Mouse (Mus musculus): Measurements from ENCODE around the gene Cnr2. TPM values are rescaled to one million over a fixed set of nuclear protein-coding genes. Genes with fewer than 3 reads are reported as not detected.
"Not testable (repeated sequence)": the region's sequence is repeated elsewhere in the genome, so short reads cannot be mapped to it uniquely, and the experiment has no call there.

The Cnr2 gene
- polyA plus RNA-seq, 1 experiment = 1.5 TPM

DNA sequence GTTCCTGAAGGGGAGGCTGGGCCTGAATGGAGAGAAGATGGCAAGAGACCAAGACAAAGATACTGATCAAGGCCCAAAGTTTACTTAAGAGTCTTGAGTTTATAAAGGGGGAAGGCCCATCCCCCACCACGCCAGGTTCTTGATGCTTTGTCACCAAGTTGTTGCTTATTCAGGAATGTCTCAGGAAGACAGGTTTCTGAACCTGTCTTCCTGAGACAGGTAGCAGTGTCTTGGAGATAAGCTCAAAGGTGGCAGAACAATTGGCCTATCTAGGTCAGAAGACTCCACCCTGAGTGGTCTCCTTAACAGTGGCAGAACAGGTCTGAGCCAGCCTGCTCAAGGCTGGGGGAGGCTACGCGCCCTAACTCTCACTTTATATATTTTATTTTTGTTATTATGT is 31.7 kb downstream of the Cnr2 start:
- DNase-seq (ENCODE audit: low read depth, low spot score) = no peak
- 90% methylated on average over 3 of the region's 3 CpGs for WGBS

DNA sequence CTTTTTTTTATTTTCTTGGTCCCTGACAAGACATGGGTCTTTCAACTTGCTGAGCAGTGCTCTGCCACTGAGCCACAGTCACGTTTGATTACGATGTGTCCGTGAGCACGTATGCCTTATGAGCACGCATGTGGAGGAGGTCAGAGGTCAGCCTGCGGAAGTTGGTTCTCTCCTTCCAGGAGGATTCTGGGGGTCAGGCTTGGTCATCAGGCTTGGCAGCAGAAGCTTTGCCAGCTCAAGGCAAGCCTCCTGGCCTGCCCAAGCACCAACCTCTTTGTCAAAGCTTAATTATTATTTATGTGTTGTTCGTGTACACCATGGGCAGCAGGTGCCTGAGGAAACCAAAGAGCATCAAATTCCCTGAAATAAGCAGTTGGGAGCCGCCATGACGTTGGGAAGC is 33.2 kb downstream of the Cnr2 start:
- WGBS = 90% methylated on average over 9 of the region's 9 CpGs
- no peak for DNase-seq (ENCODE audit: low read depth, low spot score)

DNA sequence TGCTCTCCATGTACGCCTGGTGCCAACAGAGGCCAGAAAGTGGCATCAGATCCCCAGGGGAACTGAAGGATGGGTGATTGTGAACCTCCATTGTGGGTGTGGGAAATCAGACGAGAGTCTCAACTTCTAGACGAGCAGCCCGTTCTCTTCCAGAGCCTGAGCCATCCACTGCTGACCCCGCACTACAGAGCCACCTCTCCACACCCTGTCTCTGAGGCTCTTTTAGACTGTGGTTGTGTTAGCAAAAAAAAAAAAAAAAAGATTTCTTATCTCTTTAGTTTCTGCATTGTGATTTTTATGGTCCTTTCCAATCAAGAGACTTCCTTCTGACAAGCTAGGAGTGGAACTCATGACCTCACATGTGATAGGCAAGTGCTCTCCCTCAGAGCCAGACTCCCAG is 34.2 kb downstream of the Cnr2 start:
- DNase-seq (ENCODE audit: low read depth, low spot score) = no peak
- 56% methylated on average over 5 of the region's 5 CpGs for WGBS

DNA sequence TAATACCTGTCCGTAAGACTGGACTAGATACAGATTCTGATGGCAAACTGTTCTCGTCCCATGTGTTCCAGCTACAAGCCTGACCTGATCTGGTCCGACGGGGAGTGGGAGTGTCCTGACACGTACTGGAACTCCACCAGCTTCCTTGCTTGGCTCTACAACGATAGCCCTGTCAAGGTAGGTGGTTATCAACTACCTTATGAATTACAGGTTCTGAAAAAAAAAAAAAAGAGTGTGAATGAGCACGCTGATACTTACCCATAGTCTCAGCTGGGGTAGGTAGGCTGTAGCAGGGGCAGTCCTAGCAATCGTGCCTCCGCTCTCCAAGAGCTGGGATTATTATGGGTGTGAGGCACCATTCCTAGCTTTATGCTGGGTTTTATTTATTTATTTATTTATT is 34.6 kb downstream of the Cnr2 start:
- DNase-seq (ENCODE audit: low read depth, low spot score) = no peak
- WGBS = 65% methylated on average over 9 of the region's 9 CpGs

DNA sequence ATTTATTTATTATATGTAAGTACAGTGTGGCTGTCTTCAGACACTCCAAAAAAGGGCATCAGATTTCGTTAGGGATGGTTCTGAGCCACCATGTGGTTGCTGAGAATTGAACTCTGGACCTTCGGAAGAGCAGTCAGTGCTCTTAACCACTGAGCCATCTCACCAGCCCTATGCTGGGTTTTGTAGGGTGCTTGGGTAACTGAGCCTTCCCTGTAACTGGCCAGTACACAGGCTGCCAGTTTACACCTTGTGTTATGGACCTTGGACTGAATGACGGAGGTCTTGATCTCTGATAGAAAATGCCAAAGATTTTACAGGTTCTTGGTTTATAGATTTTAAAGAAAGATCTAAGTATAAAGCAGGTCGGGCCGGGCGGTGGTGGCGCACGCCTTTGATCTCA is 35.0 kb downstream of the Cnr2 start:
- DNase-seq (ENCODE audit: low read depth, low spot score) = no peak
- 76% methylated on average over 8 of the region's 8 CpGs for WGBS

DNA sequence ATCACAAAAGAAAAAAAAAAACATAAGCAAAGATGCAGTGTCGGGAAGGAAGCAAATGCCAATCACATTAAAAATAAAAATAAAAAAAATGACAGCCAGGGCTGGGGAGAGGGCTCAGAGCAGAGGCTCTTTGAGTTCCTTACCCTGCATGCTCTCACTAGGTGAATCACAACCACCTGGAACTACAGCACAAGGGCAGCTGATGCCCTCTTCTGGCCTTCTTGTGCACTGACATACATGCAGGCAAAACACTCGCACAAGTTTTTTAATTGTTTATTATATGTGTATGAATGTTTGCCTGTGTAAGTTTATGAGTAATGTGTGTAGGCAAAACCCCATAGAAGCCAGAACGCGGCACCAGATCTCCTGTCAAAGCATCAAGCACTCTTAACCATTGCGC is 36.6 kb downstream of the Cnr2 start:
- DNase-seq (ENCODE audit: low read depth, low spot score) = no peak
- 63% methylated on average over 5 of the region's 5 CpGs for WGBS

DNA sequence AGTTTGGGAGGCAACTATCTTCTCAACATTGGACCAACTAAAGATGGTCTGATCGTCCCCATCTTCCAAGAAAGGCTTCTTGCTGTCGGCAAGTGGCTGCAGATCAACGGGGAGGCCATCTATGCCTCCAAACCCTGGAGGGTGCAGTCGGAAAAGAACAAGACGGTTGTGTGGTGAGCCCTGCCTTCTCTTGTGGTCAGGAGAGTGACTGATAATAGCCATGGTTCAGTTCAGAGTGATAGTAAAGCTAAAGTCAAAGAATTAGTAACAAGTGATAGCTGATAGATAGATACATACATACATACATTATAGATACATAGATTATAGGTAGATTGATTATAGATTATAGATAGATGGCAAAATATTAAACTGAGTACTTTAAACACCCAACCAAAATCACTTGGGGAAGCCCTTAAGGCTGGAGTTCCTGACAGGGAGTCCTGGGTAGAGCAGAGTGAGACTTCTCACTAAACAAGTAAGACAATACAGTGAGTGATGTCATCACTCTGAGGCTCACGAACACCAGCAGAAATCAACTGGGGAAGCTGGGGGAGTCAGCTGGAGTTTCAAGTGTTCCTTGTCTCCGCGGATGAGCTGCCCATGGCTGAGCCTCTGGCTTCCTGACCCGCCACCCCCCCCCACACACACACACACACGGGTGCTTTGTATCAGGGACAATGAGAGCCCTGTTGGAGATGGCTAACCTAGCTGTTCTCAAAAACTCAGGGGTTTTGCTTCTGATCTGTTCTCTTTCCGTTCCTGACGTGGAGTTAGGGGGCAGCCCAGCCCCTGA is 39.7 kb downstream of the Cnr2 start:
- WGBS = 78% methylated on average over 12 of the region's 12 CpGs
- DNase-seq (ENCODE audit: low read depth, low spot score) = no peak

DNA sequence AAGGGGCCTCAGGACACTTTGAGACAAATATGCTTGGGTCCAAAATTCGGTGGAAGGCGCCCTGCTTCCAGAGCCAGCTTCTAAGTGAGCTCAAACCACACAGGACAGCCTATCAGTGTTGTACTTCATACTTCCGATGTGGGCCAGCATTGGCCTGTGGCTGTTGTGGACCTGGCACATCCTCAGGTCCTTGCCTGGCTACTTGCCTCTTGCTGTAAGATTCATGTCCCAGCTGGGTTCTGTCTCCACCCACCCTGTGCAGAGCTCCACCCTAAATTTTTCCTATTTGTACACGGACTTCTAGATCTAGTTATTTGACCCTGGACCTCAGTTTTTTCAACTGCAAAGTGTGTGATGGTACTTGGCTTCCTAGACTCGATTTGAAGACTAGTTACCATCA is 40.3 kb downstream of the Cnr2 start:
- 70% methylated on average over 5 of the region's 5 CpGs for WGBS
- no peak for DNase-seq (ENCODE audit: low read depth, low spot score)

DNA sequence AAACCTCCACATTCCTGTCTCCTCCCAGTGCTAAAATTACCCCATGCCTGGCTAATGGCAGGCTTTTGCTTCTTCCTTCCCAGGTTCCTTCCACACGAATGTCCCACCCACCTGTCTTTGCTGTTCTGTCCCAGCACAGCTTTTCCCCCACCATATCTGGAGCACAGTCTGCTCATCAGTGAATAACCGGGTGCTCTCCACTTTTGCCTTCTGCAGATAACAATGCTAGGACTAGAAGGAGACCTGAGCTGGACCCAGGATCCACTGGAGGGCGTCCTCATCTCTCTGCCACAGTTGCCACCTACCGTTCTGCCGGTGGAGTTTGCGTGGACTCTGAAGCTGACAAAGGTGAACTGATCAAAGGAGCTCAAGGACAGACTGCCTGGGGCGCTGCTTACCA is 43.7 kb downstream of the Cnr2 start:
- WGBS = 83% methylated on average over 7 of the region's 7 CpGs
- no peak for DNase-seq (ENCODE audit: low read depth, low spot score)

DNA sequence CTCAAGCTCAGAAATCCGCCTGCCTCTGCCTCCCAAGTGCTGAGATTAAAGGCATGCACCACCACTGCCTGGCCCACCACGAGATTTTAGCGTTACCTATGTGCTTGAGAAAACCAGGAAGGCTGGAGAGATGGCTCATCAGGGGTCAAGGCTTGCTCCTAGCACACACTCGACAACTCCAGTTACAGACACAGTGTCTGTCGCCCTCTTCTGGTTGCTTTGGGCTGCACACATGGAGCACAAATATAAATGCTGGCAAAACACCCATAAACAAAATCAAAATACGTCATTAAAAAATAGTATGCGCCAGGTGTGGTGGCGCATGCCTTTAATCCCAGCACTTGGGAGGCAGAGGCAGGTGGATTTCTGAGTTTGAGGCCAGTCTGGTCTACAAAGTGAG is 45.8 kb downstream of the Cnr2 start:
- WGBS = 91% methylated on average over 8 of the region's 8 CpGs
- DNase-seq (ENCODE audit: low read depth, low spot score) = not testable (repeated sequence)

DNA sequence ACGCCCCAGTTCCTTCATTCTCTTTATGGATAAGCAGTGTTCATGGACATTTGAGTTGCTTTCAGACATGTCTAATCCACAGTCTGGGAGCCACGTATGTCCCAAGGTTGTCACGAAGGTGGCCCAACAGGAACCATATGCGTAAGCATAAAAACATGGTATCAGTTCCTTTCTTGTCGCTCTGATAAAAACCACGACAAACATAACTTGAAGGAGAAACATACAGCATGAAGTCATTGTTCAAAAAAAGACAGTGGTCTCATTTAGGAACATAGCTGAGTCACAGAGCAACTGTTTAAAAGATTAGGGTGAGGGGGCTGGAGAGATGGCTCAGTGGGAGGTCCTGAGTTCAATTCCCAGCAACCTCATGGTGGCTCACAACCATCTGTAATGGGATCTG is 47.0 kb downstream of the Cnr2 start:
- DNase-seq (ENCODE audit: low read depth, low spot score) = no peak
- WGBS = 41% methylated on average over 6 of the region's 6 CpGs

DNA sequence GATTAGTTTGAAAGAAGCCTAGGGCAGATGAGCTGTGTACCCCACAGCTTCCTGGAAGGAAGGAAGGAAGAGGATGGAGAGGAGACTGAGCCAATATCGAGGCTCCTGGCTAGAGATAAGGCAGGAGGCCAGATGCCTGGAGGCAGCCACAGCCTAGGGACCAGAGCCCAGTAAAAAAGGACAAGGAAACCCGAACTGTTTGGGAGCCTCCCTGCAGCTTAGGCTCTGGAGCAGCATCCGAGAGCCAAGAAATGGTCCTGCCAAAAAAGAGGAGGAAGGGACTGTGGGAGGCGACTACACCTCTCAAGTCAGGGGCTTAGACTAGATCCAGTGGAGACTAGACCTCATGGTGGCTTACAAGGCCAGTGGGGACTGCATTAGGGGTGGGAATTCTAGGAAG is 48.2 kb downstream of the Cnr2 start:
- no peak for DNase-seq (ENCODE audit: low read depth, low spot score)
- 69% methylated on average over 4 of the region's 4 CpGs for WGBS

DNA sequence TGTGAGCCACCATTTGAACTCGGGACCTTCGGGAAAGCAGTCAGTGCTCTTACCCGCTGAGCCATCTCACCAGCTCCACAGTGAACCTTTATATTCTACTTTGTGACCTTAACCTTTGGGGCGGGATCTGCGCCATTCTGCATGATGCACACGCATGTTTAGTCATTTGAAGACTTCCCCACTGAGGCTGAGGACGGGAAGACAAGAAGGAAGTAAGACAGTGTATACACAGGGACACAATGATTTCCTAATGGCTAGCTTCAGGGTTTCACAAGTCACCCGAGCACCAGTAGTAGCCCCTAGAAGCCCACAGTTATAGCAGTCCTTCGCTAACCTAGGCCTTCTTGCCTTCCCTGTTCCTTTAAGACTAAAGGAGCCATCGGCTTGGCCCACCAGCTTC is 50.5 kb downstream of the Cnr2 start:
- no peak for DNase-seq (ENCODE audit: low read depth, low spot score)
- 62% methylated on average over 10 of the region's 10 CpGs for WGBS

DNA sequence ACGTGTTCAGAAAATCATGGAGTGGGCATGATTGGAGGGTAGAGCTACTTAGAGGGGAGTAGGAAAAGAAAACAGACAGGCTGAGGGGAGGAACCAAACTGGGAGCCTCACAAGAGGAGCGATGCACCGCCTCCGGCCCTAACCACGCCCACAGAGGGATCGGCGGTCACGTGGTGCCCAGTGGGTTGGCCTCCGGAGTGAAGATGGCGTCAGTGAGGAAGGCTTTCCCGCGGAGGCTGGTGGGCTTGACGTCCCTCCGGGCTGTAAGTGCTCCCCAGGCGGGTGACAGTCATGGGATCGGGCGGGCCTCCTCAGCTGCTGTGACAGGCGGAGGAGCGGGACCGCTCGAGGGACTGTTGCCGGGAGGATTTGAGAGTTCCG is 51.1 kb downstream of the Cnr2 start, which contains the start of gene Hmgcl:
Gene Hmgcl (plus strand): TSS at position 171 of the 381 bp plus-strand sequence.
- under 1% methylated on average over 23 of the region's 23 CpGs for WGBS
- DNase-seq (ENCODE audit: low read depth, low spot score) = no peak

DNA sequence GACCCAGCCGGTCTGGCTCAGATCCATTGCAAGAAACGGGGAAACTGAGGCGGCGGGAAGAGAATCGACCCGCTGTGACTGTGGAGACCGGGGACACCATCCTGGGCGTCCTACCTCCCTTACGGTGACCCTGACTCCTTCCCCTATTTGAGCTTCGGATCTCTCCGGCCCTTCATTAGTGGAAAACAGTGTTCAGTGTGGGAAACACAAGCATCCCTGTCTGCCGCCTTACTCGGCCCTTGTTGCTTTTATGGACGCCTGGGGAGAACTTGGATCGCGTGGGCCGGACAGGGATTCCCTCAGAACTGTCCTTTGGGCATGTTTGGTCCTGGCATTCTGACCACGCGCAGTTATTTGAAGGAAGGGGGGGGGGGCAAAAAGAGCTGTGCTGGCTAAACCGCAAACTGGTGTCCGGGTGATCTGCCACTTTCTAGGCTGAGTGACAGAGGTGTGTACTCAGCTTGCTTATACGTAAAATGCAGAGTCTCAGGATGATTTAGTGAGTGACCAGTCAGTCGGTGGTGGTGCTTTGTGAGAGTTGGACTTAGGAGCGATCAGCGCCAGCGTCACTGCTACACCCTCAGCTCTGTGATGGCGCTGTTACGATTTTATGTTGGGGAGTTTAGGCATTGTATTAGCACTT is 51.6 kb downstream of the Cnr2 start:
- no peak for DNase-seq (ENCODE audit: low read depth, low spot score)

DNA sequence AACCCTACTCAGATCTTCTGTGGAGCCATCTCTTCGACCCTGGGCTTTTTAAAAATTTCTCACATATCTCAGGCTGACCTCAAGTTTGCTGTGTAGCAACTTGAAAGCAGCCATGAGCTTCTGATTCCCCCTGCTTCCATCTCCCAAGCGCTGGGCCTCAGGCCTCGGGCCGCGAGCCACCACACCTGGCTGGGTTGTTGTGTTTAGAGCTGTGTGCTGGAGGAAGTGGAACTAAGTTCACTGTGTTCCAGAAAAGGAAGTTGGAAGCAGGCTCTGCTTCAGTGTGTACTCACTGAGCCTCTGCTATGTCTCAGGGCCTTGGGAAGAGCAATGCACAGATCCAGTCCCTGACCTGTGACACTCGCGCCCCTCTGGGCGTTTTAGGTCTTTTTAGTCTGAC is 52.9 kb downstream of the Cnr2 start:
- WGBS = 27% methylated on average over 8 of the region's 8 CpGs
- DNase-seq (ENCODE audit: low read depth, low spot score) = no peak

More for the DNA sequence above, 51.6 kb downstream of the Cnr2 start:
- WGBS = under 1% methylated on average over 28 of the region's 28 CpGs

DNA sequence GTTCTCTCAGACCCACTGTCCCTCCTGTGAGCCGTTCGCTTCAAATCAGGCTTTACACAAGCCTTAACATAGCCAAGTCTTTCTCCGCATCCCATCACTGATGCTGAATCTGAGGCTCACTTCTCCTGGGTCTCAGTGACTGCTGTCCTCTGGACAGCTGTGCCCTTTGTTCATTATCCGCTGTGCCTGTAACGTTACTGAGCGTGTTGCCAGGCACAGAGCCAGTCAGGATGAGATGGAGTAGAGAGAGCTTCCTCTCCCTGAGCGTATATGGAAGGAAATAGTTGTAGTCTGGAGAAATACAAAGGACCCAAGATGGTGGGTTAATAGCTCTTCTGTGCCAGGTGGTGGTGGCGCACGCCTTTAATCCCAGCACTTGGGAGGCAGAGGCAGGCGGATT is 54.3 kb downstream of the Cnr2 start:
- WGBS = 67% methylated on average over 10 of the region's 10 CpGs
- DNase-seq (ENCODE audit: low read depth, low spot score) = no peak

DNA sequence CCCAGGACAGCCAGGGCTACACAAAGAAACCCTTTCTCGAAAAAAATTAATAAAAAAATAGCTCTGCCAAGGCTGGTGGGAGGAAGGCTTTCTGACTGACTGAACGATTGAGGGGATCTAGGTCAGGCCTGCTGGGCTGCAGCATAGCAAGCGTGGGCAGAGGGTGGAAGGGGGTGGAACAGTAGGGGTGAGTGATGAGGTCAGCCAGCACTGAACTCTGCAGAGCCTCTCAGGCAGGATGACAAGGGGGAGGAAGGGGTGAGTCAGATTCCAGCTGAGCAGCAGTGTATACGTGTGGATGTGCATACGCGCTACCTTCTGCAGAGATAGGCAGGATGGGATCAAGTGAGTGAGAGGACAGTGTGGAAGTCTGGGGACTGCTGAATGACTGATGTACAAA is 54.7 kb downstream of the Cnr2 start:
- no peak for DNase-seq (ENCODE audit: low read depth, low spot score)
- 46% methylated on average over 6 of the region's 6 CpGs for WGBS

DNA sequence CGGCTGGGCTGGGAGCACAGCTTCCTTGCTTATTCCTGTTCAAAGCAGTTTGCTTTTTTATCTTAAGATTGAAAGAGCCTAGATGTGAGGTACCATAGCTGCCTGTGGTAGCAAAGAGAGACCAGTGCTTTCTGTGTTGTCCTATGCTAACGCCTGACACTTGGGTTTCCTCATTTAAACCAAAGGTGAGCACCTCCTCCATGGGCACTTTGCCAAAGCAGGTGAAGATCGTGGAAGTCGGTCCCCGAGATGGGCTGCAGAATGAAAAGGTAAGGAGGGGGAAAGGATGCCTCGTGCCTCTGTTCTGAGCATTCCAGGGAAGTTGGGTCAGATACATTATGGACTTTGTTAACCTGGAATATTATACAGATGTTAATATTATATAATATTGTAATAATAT is 55.2 kb downstream of the Cnr2 start:
- WGBS = 34% methylated on average over 6 of the region's 6 CpGs
- no peak for DNase-seq (ENCODE audit: low read depth, low spot score)

DNA sequence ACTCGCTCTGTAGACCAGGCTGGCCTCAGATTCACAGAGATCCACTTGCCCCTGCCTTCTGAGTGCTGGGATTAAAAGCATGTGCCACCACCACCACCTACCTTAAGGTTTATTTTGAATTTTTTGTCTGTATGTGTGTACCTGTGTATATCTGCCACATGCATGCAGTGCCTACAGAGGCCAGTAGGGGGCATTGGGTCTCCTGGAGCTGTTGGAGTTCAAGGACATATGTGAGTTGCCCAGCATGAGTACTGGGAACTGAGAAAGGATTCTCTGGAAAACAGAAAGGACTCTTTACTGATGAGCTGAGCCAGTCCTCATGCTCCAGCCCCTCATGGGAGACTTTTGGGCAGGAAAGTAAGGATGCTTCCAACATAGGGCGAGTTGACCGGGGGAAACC is 56.3 kb downstream of the Cnr2 start:
- WGBS = over 99% methylated on average over 3 of the region's 3 CpGs
- DNase-seq (ENCODE audit: low read depth, low spot score) = no peak

DNA sequence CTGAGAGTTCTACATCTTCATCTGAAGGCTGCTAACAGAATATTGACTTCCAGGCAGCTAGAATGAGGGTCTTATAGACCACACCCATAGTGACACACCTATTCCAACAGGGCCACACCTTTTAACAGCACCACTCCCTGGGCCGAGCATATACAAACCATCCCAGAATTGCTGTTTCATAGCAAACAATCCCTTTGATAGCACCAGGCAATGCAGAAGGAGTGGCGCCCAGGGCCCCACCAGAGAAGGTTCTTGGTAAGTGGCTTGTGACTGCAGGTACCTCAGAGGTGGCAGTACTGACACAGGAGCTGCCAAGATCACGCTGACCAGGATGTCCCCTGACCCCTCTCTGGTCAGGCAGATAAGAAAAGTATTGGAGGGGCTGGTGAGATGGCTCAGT is 58.0 kb downstream of the Cnr2 start:
- DNase-seq (ENCODE audit: low read depth, low spot score) = no peak
- 29% methylated on average over 3 of the region's 3 CpGs for WGBS

Measured in large intestine, adult 2 months (tissue).